Mouse (Mus musculus) gastrocnemius, postnatal 25 days (tissue): Measurements from ENCODE around the gene Rabac1. TPM values are rescaled to one million over a fixed set of nuclear protein-coding genes. Genes with fewer than 3 reads are reported as not detected.

ENCODE experiments used
- DNase-seq: peaks from one replicate; pipeline ENCODE4 v3.0.0; 2022
- long read RNA-seq, 2 experiments: library from polyadenylated mRNA; stranded (forward); transcript quantifications; one replicate each; pipeline ENCODE4 v2.0.0; 2021
- total RNA-seq, 2 experiments: library from RNA; stranded (reverse); gene quantifications; 1 replicate in 1 of 2; 2 replicates in 1 of 2; pipeline ENCODE4 v1.2.3; 2021

Gene Rabac1
- total RNA-seq, result 100 to 1,000 TPM; 191 to 193 TPM
- long read RNA-seq, experiment 1, transcript Rabac1-201 (5 exons, 899 nt), result major isoform, 255 of 270 reads
- long read RNA-seq, experiment 1, partial matches to known transcripts, result 2 of 270 reads
- long read RNA-seq, experiment 1, other reads (novel, unspliced or antisense), result 9 of 270 reads
- long read RNA-seq, experiment 2, transcript Rabac1-201 (5 exons, 899 nt), result major isoform, 192 of 201 reads
- long read RNA-seq, experiment 2, partial matches to known transcripts, result 1 of 201 reads
- long read RNA-seq, experiment 2, other reads (novel, unspliced or antisense), result 6 of 201 reads

DNA sequence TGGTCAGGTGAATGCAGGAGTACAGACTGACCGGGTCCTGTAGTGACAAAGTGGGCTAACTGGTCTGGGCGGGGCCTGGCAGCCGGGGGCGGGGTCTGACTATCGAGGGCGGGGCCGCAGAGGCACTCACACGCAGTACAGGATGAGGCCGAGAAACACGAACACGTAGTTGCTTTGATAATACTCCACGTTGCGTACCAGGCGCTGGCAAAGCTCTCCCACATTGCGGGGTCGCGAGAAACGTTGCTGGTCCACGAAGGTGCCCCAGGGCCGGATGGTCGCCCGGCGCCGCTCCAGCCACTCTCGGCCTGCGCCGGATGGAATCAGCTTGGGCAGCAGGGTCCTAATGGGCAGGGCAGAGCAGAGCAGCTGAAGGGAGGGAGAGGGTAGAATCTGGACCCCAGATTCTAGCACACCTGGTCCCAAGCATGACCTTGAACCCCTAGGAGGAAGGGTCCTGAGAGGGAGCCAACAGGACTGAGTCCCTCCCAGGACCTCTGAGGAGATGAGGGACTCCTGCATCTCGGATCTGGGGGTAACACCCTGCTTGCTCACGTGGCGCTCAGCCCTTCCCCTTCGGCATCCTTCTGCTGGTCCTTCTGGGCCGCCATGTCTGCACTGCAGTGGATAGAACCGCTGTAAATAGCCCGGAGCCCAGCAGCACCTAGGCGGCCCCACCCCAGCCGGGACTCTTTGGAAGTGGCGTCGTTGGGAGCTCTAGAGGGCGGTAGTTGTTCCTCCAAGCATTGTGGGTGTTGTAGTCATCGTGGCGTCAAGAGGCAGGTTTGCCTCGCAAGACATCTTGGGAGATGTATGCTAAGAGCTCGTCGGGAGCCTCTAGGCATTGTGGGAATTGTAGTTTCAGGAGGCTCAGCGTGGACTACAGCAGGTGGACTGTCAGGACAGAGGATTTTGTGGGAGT lies at the start of gene Rabac1:
Rabac1 (minus strand) TSS at position 783 of the 922 bp plus-strand sequence.
- DNase-seq, result peak; percentile 93

DNA sequence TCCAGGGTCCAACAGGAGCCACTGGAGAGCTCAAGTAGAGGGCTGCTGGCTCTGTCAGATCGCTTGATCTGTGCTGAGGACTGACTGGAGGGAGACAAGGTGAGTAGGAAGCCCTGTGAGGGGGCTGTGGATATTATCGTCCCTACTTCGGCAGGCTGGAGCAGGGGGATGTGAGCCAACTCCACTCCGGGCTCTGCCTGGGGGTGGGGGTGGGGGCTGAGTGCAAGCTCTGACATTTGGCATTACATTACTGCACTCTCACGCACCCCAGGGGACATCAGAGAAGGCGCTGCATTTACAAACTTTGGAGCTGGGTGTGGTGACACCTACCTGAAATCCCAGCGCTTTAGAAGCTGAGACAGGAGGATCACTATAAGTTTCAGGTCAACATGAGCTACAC lies 39.0 kb upstream of the Rabac1 start:
- no peak for DNase-seq

DNA sequence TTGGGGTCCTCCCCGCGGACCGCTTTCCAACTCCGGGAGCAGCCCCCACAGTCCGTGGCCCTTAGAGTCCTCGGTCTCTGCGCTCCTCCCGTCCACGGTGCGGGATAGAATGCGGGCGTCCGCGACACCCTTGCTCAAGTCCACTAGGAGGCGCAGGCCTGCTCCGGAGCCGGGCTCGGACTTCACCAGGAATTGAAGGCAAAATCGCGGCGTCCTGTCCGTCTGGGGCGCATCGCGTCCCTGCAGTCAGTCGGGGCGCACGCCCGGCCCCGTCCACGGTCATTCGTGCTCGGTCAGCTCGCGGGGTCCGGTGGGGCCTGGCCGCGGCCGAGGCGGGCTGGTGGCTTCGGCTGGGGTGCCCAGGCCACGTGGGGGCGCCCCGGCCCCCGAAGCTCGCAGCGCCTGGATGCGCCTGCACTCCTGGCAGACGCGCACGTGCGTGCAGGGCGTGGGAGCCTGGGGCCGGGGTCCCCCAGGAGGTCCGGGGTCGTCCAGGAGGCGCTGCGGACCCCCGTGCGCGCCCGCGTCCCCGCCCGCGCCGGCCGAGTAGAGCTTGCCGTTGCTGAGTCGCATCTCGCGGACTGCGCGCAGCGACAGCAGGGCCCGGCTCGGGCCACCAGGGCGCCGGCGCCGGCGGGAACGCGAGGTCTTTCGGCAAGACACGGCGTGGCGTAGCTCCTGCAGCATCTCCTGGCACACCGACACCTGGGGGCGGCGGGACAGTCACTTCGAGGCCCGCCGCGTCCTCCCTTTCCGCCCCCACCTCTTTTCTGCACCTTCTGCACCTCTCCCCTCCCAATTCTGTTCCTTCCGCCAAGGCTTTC lies 37.7 kb upstream of the Rabac1 start:
- DNase-seq, result no peak

DNA sequence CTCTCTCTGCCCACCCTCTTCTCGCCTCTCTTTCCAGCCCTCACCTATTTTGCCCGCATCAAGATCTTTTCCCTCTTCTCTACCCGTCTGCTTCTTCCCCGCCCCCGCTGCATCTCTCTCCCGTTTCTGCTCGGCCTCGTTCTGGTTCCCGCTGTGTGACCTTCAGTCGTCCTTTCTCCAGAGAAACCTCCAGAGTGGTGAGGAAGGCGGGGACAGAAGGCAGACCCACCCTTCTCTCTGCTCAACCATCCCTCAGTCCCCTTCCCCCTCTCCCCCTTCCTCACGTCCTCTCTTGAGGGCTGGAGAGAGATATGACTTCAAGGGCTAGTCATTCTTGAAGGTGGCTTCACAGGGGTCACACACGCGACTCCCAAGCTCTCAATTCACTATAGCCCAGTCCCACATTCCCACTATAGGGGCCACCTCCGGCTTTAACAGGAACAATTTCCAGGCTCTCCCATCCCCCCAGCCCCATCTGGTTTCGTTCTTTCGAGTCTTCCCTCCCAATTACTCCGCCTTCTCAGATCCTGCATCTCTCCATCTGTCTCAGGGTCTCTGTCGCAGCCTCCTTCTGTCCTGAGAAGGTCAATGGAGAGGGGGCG lies 36.6 kb upstream of the Rabac1 start:
- DNase-seq, result no peak

DNA sequence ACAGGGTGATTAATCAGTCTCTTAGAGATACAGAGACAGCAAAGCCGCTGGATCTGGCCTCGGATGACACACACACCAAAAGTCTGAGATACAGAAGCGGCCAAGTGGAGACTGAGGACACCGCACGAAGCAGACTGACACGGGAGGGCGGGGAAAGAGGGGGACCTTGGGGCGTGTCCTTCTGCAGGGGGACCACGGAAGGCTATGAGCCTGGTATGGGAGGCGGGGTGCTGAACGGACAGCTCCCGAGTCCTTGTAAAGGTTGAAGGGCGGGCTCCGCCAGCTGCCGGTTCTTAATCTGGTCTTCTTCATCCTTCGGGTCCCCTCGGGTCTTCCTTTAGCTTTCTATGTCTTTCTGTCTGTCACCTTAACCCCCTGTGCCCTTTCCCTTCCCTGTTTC lies 36.1 kb upstream of the Rabac1 start:
- DNase-seq, result no peak

DNA sequence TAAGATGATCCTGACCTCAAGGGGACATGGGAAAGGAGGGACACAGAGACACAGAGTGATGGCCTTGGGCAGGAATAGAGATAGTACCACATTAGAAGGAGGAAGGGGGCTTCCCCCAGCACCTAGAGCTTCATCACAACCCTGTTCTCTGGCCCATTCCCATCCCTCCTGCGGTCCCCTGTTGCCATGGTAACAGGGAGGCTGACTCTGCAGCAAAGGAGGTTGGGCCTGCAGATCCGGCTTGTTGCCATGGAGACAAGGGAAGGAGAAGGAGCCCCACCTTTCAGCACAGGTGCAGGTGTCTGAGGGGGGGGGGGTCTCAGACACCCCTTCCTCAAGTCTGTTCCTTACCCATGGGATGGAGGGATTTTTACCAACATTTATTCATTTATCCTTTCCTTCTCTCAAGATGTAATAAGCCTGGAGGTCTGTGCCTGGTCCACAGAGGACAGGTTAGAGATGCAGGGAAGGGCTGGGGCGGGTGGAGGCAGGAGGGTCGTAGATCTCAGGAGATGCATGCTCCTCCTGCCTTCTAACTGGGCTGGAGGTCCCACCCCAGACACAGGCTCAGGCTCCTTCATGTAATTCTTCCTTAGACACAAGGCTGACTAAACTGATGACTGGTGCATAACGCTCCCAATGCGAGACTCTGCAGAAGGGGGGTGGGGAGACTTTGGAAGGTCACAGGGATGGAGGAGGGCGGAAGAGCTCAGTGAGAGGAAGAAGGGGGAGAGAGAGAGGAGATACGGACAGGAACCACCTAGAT lies 35.2 kb upstream of the Rabac1 start:
- no peak for DNase-seq

DNA sequence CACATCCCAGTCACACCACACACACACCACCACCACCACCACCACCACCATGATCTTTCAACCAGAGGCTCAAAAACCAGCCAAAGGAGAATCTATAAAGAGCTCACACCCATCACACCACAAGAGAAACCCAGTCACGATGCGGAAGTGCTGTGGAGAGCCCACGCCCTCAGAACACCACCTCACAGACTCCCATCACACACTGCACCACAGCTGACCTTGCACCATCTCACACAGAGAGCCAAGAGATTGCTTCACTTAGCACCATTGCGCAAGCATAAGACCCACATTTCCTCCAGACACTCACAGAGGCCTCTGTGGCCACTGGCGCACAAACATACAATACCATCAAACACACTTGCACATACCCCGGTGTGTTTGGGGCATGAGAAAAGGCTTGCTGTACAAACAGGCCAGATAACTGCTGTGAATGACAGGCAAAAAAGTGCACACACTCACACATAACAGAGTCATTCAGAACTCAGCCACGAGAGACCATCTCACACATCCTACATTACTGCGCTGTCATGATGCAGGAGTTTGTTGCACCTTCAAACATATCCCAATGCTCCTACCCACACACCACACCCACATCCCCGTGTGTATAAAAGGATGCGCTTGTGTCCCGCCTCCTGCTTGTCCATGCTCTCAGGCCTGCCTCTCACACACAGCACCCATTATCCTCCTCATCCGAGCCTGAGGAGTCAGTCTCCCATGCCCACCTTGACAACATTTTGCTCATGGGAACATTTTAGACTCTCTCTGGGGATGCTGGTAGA lies 34.2 kb upstream of the Rabac1 start:
- no peak for DNase-seq

DNA sequence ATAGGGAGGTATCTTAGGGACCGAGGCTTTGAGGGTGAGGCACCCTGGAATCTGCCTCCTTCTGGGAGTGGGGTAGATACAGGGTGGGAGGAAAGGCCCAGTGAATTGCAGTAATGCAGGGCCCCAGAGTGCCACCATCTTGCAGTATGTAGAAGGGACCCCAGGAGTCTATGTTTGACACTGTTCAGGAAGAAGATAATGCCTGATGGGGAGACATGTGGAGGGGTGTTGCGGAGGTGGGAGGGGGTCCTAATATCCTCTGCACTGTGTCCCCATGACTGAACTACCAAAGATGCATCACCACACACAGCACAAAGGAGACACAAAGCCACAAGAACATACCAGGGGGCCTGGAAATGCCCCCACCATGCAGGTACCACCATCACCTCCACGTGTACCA lies 33.6 kb upstream of the Rabac1 start:
- DNase-seq, result no peak

DNA sequence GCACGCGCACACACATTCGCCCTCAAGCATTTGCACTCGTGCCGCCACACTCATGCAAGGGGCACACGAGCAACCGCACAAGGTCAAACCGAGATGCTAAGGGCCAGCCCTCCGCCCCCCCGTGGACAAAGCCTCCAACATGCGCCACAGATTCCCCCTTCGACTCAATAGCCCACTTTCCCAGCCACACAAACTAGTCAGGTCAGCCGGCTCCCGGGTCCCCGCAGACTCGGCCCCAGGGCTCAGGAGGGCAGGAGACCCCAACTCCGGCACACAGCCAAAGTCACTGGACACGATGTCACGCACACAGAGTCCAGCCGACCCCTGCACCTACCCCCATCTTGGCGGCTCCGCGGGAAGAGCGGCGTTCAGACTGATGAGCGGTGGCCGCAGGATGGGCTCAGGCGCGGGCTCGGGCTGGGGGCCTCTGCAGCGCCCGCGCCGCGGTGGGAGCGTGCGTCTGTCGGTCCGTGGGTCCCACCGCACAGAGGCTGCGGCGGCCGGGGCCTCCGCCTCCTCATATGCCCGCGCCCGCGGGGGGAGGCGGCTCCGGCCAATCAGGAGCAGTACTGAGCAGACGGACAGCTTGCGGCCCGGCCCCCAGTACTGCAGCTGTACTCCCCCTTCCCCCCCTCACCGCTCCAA lies 33.0 kb upstream of the Rabac1 start, which contains the start of gene Atp1a3:
Atp1a3 (minus strand) TSS at position 538 of the 645 bp plus-strand sequence.
- no peak for DNase-seq

DNA sequence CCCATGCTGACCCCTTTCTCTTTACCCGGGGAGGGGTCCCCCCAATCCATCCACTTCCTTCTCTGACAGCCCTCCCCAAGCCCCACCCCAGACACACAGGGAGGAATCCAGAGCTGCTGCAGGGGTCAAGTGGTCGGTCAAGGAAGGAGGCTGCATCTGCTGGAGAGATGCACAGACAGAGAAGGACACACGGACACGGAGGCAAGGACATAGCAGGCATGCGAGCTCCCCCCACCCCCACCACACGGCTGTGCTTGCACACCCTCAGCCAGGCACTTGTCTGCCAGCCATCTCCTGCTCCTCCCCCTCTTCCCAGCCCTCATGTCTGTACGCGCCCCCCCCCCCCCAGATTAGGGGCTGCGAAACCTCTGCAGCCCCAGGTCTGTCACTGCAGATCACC lies 32.3 kb upstream of the Rabac1 start:
- no peak for DNase-seq

DNA sequence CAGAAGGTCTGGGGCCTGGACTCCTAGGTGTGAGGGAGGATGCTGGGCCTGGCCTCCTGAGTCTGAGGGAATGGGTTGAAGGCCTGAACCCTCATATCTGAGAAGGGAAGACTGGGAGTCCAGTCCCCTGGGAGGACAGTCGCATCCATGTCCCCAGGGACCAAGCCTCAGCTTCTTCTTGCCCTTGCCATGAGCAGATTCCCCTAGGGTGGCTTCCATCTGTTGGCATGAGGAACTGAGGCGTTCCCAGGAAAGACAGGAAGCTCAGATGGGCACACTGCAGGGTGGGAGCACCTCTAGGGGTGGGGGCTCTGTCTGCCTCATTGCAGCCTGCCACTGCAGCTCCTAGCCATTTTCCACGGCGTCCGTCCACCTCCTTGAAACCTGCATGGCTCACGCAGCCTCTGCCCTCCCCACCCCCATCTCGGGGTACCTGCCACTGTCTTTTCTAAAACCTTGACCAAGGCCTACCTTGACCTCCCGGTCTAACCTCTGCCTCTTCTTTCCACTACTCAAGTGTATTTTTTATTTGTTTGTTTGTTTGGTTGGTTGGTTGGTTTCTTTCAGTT lies 31.4 kb upstream of the Rabac1 start:
- DNase-seq, result no peak

DNA sequence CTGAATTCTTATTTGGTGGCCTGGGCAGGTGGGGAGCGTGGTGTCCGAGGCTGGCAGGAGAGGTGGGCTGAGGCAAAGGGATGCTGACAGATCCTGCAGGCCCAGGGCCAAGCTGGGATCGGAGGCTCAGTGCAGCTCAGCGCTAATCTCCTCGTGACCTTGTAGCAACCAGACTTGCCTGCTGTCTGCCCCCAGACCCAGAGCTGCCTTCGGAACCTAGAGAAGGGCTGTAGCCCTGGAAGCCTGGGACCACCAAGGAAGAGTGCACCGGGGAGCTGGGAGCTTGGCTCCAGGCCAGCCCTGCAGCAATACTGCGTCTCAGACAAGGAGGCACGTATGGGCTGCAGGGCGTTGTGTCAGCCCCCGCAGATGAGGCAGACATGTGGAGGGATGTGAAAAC lies 30.7 kb upstream of the Rabac1 start:
- DNase-seq, result no peak

DNA sequence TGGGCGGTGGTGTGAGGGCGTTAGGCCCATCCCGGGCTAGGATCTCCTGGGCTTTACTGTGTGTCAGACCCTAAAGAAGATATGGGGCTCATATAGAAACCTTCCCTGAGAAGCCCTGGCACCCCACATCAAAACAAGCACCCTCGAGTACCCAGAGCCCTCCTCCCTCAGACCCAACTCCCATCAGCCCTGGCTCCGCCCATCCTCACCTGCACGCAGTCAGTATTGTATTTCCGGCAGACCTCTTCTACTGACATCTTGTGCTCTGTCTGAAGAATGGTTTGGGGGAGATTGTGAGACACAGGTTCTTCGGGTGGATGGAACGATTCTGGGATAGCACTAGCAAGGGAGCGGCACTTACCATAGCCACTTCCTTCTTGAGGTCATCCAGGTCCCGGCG lies 28.2 kb upstream of the Rabac1 start:
- no peak for DNase-seq

DNA sequence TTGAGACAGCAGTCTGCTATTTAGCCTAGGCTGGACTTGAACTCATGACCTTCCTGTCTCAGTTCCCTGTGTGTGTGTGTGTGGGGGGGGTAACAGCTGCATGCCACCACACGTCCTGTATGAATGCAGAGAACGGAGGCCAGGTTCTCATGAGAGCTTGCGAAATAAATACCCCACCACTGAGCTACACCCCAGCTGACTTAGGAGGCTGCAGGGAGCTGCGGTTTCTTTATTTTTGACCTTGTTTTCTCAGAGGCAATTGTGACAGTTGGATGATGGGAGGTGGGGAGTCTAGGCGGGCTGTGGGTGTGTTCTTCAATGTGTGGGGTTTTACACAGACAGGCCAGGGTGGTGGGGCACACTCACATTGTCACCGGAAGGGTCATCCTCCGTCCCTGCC lies 27.7 kb upstream of the Rabac1 start:
- DNase-seq, result no peak

DNA sequence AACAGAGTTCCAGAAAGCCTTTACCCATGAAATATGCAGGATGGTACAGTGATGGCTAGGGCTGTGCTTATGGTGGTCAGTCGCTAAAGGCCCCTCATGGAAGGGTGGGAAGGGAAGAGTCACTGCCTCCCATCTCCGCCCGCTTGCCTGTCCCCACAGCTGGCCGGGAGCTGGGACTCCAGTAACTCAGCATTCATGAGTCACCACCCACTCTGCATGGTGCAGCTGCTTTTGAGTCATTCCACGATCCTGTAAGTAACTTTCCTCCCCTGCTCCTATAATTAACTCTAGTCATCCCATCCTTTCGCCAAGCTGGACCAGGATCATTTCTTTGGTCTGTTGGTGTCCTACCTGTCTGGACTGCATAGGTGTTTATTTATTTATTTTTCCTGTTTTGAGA lies 20.5 kb upstream of the Rabac1 start:
- no peak for DNase-seq

DNA sequence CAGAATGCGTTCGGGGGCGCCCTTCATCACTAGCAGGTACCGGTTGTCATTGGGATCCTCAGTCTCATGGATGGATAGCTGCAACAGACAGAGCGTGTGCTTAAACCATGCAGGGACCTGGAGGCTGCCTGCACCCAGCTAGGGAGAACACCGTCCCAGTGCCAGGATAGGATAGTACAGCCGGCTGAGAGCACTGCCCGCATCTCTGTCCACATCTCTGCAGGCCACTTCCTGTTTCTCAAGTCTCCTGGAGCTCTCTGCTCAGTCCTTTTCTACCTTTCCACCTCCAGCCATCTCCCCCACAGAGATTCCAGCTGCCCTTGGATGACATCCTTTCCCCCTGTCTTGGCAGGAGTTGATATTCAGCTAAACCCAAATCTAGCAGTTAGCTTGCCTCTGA lies 17.9 kb upstream of the Rabac1 start:
- DNase-seq, result no peak

DNA sequence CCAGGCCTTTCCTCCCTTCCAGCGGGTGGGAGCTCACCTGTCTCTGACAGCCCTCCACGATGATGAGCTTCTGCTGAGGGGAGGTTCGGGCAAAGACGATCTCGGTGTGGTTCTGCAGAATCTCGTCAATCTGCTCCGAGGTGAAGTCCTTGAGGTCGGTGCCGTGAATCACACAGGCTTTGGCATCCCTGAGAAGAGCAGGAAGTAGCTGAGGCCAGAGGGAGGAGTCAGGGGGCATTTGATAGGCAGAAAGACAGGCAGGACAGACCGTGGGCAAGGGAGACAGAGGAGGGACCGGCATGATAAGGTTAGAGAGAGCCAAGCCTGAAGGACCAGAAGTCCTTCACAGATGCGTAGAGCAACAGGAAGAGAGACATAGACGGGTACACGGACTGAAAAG lies 15.4 kb upstream of the Rabac1 start:
- DNase-seq, result no peak

DNA sequence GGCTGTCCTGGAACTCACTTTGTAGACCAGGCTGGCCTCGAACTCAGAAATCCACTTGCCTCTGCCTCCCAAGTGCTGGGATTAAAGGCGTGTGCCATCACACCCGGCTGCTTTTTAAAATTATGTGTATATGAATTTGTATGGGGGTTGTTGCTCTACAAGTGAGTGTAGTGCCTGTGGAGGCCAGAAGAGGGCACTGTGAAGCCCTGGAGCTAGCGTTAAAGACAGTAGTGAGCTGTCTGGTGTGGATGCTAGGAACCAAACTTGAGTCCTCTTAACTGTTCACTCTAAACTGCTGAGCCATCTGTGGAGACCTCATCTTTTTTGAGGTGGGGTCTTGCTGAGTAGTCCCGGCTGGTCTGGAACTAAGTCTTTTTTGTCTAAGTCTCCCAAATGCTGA lies 13.2 kb upstream of the Rabac1 start:
- DNase-seq, result no peak

DNA sequence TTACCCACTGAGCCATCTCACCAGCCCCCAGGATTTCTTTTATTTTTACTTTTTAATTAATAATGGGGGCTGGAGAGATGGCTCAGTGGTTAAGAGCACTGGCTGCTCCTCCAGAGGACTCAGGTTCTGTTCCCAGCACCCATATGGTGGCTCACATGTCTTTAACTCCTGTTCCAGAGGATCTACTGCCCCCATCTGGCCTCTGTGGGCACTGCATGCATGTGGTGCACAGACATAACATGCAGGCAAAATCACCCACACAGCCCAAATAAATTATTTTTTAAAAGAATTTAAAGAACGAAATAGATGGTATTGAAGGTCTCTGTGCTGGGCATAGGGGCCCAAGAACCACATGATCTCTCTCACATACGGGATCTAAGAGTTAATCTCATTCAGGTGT lies 11.8 kb upstream of the Rabac1 start:
- no peak for DNase-seq

DNA sequence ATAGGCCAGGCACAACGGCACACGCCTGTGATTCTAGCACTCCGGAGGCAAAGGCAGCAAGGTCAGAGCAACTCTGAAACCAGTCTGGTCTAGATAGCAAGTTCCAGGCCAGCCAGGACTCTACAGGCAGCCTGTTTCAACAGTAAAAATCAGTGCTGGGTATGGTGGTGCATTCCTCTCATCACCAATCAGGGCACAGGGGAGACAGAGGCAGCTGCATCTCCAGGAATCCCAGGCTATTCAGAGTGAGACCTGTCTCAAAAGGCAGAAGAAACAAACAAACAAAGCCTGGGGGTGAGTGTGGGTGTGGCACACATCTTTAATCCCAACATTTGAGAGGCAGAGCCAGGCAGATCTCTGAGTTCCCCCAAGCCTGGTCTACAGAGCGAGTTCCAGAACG lies 10.8 kb upstream of the Rabac1 start:
- DNase-seq, result no peak
